8 mouse cellular contexts compared by ENCODE assay signal in genomic region chr4:125059025-125059424, GRCm38 (mm10). TPM values are rescaled to one million over a fixed set of nuclear protein-coding genes. Genes with fewer than 3 reads are reported as not detected.
DNase-seq lines count a peak whose midpoint lies in the region; ATAC-seq lines count a peak whose summit lies in the region.

No protein-coding gene starts in this region.

- peak overlapping the region; percentile 46 for H3K4me2 ChIP-seq in embryonic facial prominence, embryonic 15.5 days (replicated peaks)
- peak overlapping the region; percentile 53 for H3K4me2 ChIP-seq in heart, embryonic 14.5 days (ENCODE audit: low read length)
- peak overlapping the region; percentile 42 for H3K4me2 ChIP-seq in liver, embryonic 12.5 days
- peak overlapping the region; percentile 48 for H3K4me2 ChIP-seq in stomach, embryonic 15.5 days

- DNase-seq in 3T3-L1 (ENCODE audit: low read depth, low spot score) (peak; percentile 66), ZHBTc4 (ENCODE audit: low read depth, low spot score) (peak; percentile 80)
- DNase-seq in kidney, postnatal 10 days: peak; percentile 83
- peak; percentile 45 for DNase-seq in naive thymus-derived CD4-positive, alpha-beta T cell, adult 2 months (ENCODE audit: low read depth)

- no peak overlapping the region for H3K27ac ChIP-seq in embryonic facial prominence, embryonic 15.5 days (replicated peaks)
- H3K27ac ChIP-seq in heart, embryonic 14.5 days (replicated peaks in 1 of 2; ENCODE audit: control insufficient read depth in 1 of 2, insufficient read depth in 1 of 2, low read depth in 2 of 2, low read length in 2 of 2): no peak overlapping the region
- no peak overlapping the region for H3K27ac ChIP-seq in liver, embryonic 12.5 days
- H3K27ac ChIP-seq in stomach, embryonic 15.5 days: no peak overlapping the region

- peaks cover 22% of the 10 kb centered on the region for H3K36me3 ChIP-seq in embryonic facial prominence, embryonic 15.5 days
- H3K36me3 ChIP-seq in heart, embryonic 14.5 days (ENCODE audit: control insufficient read depth, insufficient read depth, low read length): peaks cover 25% of the 10 kb centered on the region
- peaks cover 25% of the 10 kb centered on the region for H3K36me3 ChIP-seq in liver, embryonic 12.5 days
- H3K36me3 ChIP-seq in stomach, embryonic 15.5 days: peaks cover 18% of the 10 kb centered on the region

- H3K4me3 ChIP-seq in embryonic facial prominence, embryonic 15.5 days (replicated peaks): peak overlapping the region; percentile 22
- no peak overlapping the region for H3K4me3 ChIP-seq in heart, embryonic 14.5 days (ENCODE audit: control insufficient read depth in 1 of 2, insufficient read depth in 1 of 2, low read depth in 1 of 2, low read length in 2 of 2)
- H3K4me3 ChIP-seq in liver, embryonic 12.5 days: peak overlapping the region; percentile 4; the same call in 1 of the 2 replicates
- no peak overlapping the region; the same call in 1 of the 2 replicates for H3K4me3 ChIP-seq in stomach, embryonic 15.5 days (replicated peaks)

- WGBS in embryonic facial prominence, embryonic 15.5 days: 3% methylated on average over 8 of the region's 8 CpGs
- WGBS in heart, embryonic 14.5 days: 4% methylated on average over 8 of the region's 8 CpGs
- WGBS in liver, embryonic 12.5 days (ENCODE audit: insufficient replicate concordance): 8% methylated on average over 8 of the region's 8 CpGs
- 2% methylated on average over 8 of the region's 8 CpGs for WGBS in stomach, embryonic 15.5 days

- H3K9ac ChIP-seq in embryonic facial prominence, embryonic 15.5 days: no peak overlapping the region
- H3K9ac ChIP-seq in heart, embryonic 14.5 days (ENCODE audit: low read length): no peak overlapping the region
- H3K9ac ChIP-seq in liver, embryonic 12.5 days: no peak overlapping the region
- no peak overlapping the region for H3K9ac ChIP-seq in stomach, embryonic 15.5 days

- no peaks in the 10 kb centered on the region for H3K9me3 ChIP-seq in embryonic facial prominence, embryonic 15.5 days (replicated peaks)
- no peaks in the 10 kb centered on the region for H3K9me3 ChIP-seq in heart, embryonic 14.5 days (ENCODE audit: control insufficient read depth, low read length)
- no peaks in the 10 kb centered on the region for H3K9me3 ChIP-seq in liver, embryonic 12.5 days (replicated peaks)
- H3K9me3 ChIP-seq in stomach, embryonic 15.5 days: no peaks in the 10 kb centered on the region

- no peaks in the 10 kb centered on the region for H3K27me3 ChIP-seq in embryonic facial prominence, embryonic 15.5 days
- H3K27me3 ChIP-seq in heart, embryonic 14.5 days (ENCODE audit: control insufficient read depth, insufficient read depth, low read length): no peaks in the 10 kb centered on the region
- no peaks in the 10 kb centered on the region for H3K27me3 ChIP-seq in liver, embryonic 12.5 days (replicated peaks)
- H3K27me3 ChIP-seq in stomach, embryonic 15.5 days (replicated peaks): no peaks in the 10 kb centered on the region

- peak; percentile 73; the same call in 1 of the 2 replicates for ATAC-seq in embryonic facial prominence, embryonic 15.5 days (ENCODE audit: insufficient number of reproducible peaks, low FRiP score, low TSS enrichment, low read depth)
- no peak for ATAC-seq in heart, embryonic 14.5 days (ENCODE audit: insufficient number of reproducible peaks, insufficient read depth, low FRiP score, low read depth)
- peak; percentile 58 for ATAC-seq in liver, embryonic 12.5 days
- no peak; the same call in 1 of the 2 replicates for ATAC-seq in stomach, embryonic 15.5 days (ENCODE audit: insufficient read depth, low FRiP score, low read depth)

- H3K4me1 ChIP-seq in embryonic facial prominence, embryonic 15.5 days: peaks cover 21% of the 10 kb centered on the region
- peaks cover 9 to 15% of the 10 kb centered on the region in 2 experiments for H3K4me1 ChIP-seq in heart, embryonic 14.5 days (ENCODE audit: control insufficient read depth in 2 of 2, insufficient read depth in 2 of 2, low read length in 2 of 2)
- peaks cover 26% of the 10 kb centered on the region for H3K4me1 ChIP-seq in liver, embryonic 12.5 days
- 0 out of 2 replicates have a peak, but pooled peaks cover 3% of the 10 kb centered on the region for H3K4me1 ChIP-seq in stomach, embryonic 15.5 days

RNA-seq across cellular contexts. Expression of gene Dnali1, which starts 6.5 kb away (rescaled TPM):
- polyA plus RNA-seq in embryonic facial prominence, embryonic 15.5 days (2015; fragmentation: Nextera tagmentation; extraction: Ambion mirVana): 4.8 and 9.3 TPM in 2 replicates
- polyA plus RNA-seq in heart, embryonic 14.5 days (2014; fragmentation: Nextera tagmentation; extraction: Ambion mirVana): not detected in 2 replicates
- polyA plus RNA-seq in liver, embryonic 12.5 days (2016; fragmentation: Nextera tagmentation; extraction: Ambion mirVana): 0.10 TPM in 1 of 2 replicates, not detected in the other
- polyA plus RNA-seq in stomach, embryonic 15.5 days (2015; fragmentation: Nextera tagmentation; extraction: Ambion mirVana): 0.08 and 0.22 TPM in 2 replicates

RNA-seq across cellular contexts. Expression of gene Snip1, which starts 7.4 kb away (rescaled TPM):
- polyA plus RNA-seq in embryonic facial prominence, embryonic 15.5 days (2015; fragmentation: Nextera tagmentation; extraction: Ambion mirVana): 31.0 and 31.9 TPM in 2 replicates
- 19.3 and 21.2 TPM in 2 replicates for polyA plus RNA-seq in heart, embryonic 14.5 days (2014; fragmentation: Nextera tagmentation; extraction: Ambion mirVana)
- polyA plus RNA-seq in liver, embryonic 12.5 days (2016; fragmentation: Nextera tagmentation; extraction: Ambion mirVana): 21.6 and 24.8 TPM in 2 replicates
- polyA plus RNA-seq in stomach, embryonic 15.5 days (2015; fragmentation: Nextera tagmentation; extraction: Ambion mirVana): 26.3 and 27.5 TPM in 2 replicates

RNA-seq across cellular contexts. Expression of gene Meaf6, which starts 25.9 kb away (rescaled TPM):
- 56.3 and 59.1 TPM in 2 replicates for polyA plus RNA-seq in embryonic facial prominence, embryonic 15.5 days (2015; fragmentation: Nextera tagmentation; extraction: Ambion mirVana)
- 43.8 and 46.0 TPM in 2 replicates for polyA plus RNA-seq in heart, embryonic 14.5 days (2014; fragmentation: Nextera tagmentation; extraction: Ambion mirVana)
- 31.6 and 33.0 TPM in 2 replicates for polyA plus RNA-seq in liver, embryonic 12.5 days (2016; fragmentation: Nextera tagmentation; extraction: Ambion mirVana)
- 45.9 and 52.1 TPM in 2 replicates for polyA plus RNA-seq in stomach, embryonic 15.5 days (2015; fragmentation: Nextera tagmentation; extraction: Ambion mirVana)

RNA-seq across cellular contexts. Expression of gene Gnl2, which starts 42.6 kb away (rescaled TPM):
- 85.9 and 102 TPM in 2 replicates for polyA plus RNA-seq in embryonic facial prominence, embryonic 15.5 days (2015; fragmentation: Nextera tagmentation; extraction: Ambion mirVana)
- polyA plus RNA-seq in heart, embryonic 14.5 days (2014; fragmentation: Nextera tagmentation; extraction: Ambion mirVana): 53.2 and 58.5 TPM in 2 replicates
- 69.9 and 72.5 TPM in 2 replicates for polyA plus RNA-seq in liver, embryonic 12.5 days (2016; fragmentation: Nextera tagmentation; extraction: Ambion mirVana)
- 76.1 and 78.3 TPM in 2 replicates for polyA plus RNA-seq in stomach, embryonic 15.5 days (2015; fragmentation: Nextera tagmentation; extraction: Ambion mirVana)

Comparison
In these comparisons a context has a peak if more than half of its experiments do, and no peak if none do; other contexts are left out.
1. ATAC-seq: peak in embryonic facial prominence, embryonic 15.5 days (single experiment) and liver, embryonic 12.5 days (single experiment); none in heart, embryonic 14.5 days (single experiment) and stomach, embryonic 15.5 days (single experiment).
2. H3K4me3 ChIP-seq: peak in embryonic facial prominence, embryonic 15.5 days (single experiment) and liver, embryonic 12.5 days (single experiment); none in heart, embryonic 14.5 days (0 of 2) and stomach, embryonic 15.5 days (single experiment).
3. Peak in every context shown above with its lines, with median percentiles within 50 percentile points of each other: DNase-seq and H3K4me2 ChIP-seq.